Mouse (Mus musculus): ENCODE measurements around the gene Tnip2. TPM values are rescaled to one million over a fixed set of nuclear protein-coding genes. Genes with fewer than 3 reads are reported as not detected.

Tnip2 gene
- polyA plus RNA-seq (2016; fragmentation: Nextera tagmentation; extraction: Ambion mirVana): 7.1 and 8.6 TPM in 2 replicates

- peak within 1 kb of the TSS; percentile 98 for H3K4me2 ChIP-seq (replicated peaks)
- H3K9ac ChIP-seq: peak within 1 kb of the TSS; percentile 71
- peaks cover 6% of the 10 kb centered on the region for H3K4me1 ChIP-seq
- peak within 1 kb of the TSS; percentile 62 for H3K4me3 ChIP-seq
- H3K9me3 ChIP-seq (replicated peaks): 0 out of 2 replicates have a peak, but pooled peaks cover 5% of the 10 kb centered on the region
- peak; percentile 94 for ATAC-seq (ENCODE audit: low FRiP score)
- H3K36me3 ChIP-seq: no peaks in the 10 kb centered on the region
- H3K27me3 ChIP-seq: peaks cover 17% of the 10 kb centered on the region
- H3K27ac ChIP-seq: no peak within 1 kb of the TSS
- under 1% methylated on average over 63 of the region's 64 CpGs for WGBS
These were observed at the start of gene Tnip2 for GRCm38 (mm10) chr5:34513466-34514217. Tnip2 (minus strand) TSS chr5:34513991.

GRCm38 (mm10) chr5:34551821-34552220 is 38.0 kb upstream of the Tnip2 start:
- H3K4me3 ChIP-seq: no peak overlapping the region
- 91% methylated on average over 4 of the region's 4 CpGs for WGBS
- no peaks in the 10 kb centered on the region for H3K9me3 ChIP-seq (replicated peaks)
- H3K36me3 ChIP-seq: peaks cover 50% of the 10 kb centered on the region
- H3K27me3 ChIP-seq: no peaks in the 10 kb centered on the region
- peaks cover 16% of the 10 kb centered on the region for H3K4me1 ChIP-seq
- no peak overlapping the region for H3K27ac ChIP-seq
- peak overlapping the region; percentile 75; the same call in 1 of the 2 replicates for H3K4me2 ChIP-seq (replicated peaks)
- ATAC-seq (ENCODE audit: low FRiP score): no peak
- no peak overlapping the region for H3K9ac ChIP-seq

- Histone ChIP-seq H3K27ac (peak overlapping the region; percentile 76), H3K4me1 (peaks cover 16% of the 10 kb centered on the region), H3K4me2 (replicated peaks) (peak overlapping the region; percentile 75), H3K9ac (peak overlapping the region; percentile 92), H3K27me3 (no peaks in the 10 kb centered on the region), H3K36me3 (peaks cover 34% of the 10 kb centered on the region), H3K4me3 (peak overlapping the region; percentile 79), H3K9me3 (replicated peaks) (no peaks in the 10 kb centered on the region)
- 14% methylated on average over 6 of the region's 6 CpGs for WGBS
- peak; percentile 29; the same call in 1 of the 2 replicates for ATAC-seq (ENCODE audit: low FRiP score)
These were observed 36.5 kb upstream of the Tnip2 start for GRCm38 (mm10) chr5:34550251-34550650.

GRCm38 (mm10) chr5:34549483-34550221 is 35.9 kb upstream of the Tnip2 start:
- no peaks in the 10 kb centered on the region for H3K9me3 ChIP-seq (replicated peaks)
- H3K27me3 ChIP-seq: no peaks in the 10 kb centered on the region
- H3K36me3 ChIP-seq: peaks cover 29% of the 10 kb centered on the region
- peak; percentile 84 for ATAC-seq (ENCODE audit: low FRiP score)
- under 1% methylated on average over 49 of the region's 49 CpGs for WGBS
- peak overlapping the region; percentile 92 for H3K9ac ChIP-seq
- H3K4me1 ChIP-seq: peaks cover 16% of the 10 kb centered on the region
- peak overlapping the region; percentile 75 for H3K4me2 ChIP-seq (replicated peaks)
- peak overlapping the region; percentile 76 for H3K27ac ChIP-seq
- peak overlapping the region; percentile 79 for H3K4me3 ChIP-seq

- no peaks in the 10 kb centered on the region for H3K27me3 ChIP-seq
- ATAC-seq (ENCODE audit: low FRiP score): peak; percentile 17
- H3K9me3 ChIP-seq (replicated peaks): no peaks in the 10 kb centered on the region
- peak overlapping the region; percentile 92 for H3K9ac ChIP-seq
- peaks cover 25% of the 10 kb centered on the region for H3K36me3 ChIP-seq
- H3K27ac ChIP-seq: no peak overlapping the region
- 35% methylated on average over 8 of the region's 8 CpGs for WGBS
- peak overlapping the region; percentile 75 for H3K4me2 ChIP-seq (replicated peaks)
- peaks cover 16% of the 10 kb centered on the region for H3K4me1 ChIP-seq
- H3K4me3 ChIP-seq: peak overlapping the region; percentile 79
These were observed 35.3 kb upstream of the Tnip2 start for GRCm38 (mm10) chr5:34549135-34549482.

GRCm38 (mm10) chr5:34547410-34547809 is 33.6 kb upstream of the Tnip2 start:
- peaks cover 16% of the 10 kb centered on the region for H3K4me1 ChIP-seq
- peaks cover 15% of the 10 kb centered on the region for H3K36me3 ChIP-seq
- H3K9ac ChIP-seq: no peak overlapping the region
- H3K9me3 ChIP-seq (replicated peaks): no peaks in the 10 kb centered on the region
- no peak overlapping the region for H3K27ac ChIP-seq
- H3K27me3 ChIP-seq: no peaks in the 10 kb centered on the region
- no peak overlapping the region for H3K4me2 ChIP-seq (replicated peaks)
- no peak overlapping the region for H3K4me3 ChIP-seq
- ATAC-seq (ENCODE audit: low FRiP score): no peak

- no peak overlapping the region for H3K4me2 ChIP-seq (replicated peaks)
- no peak for ATAC-seq (ENCODE audit: low FRiP score)
- no peak overlapping the region for H3K9ac ChIP-seq
- H3K27me3 ChIP-seq: no peaks in the 10 kb centered on the region
- no peak overlapping the region for H3K4me3 ChIP-seq
- H3K27ac ChIP-seq: no peak overlapping the region
- 66% methylated on average over 4 of the region's 4 CpGs for WGBS
- no peaks in the 10 kb centered on the region for H3K36me3 ChIP-seq
- H3K4me1 ChIP-seq: no peaks in the 10 kb centered on the region
- no peaks in the 10 kb centered on the region for H3K9me3 ChIP-seq (replicated peaks)
These were observed 29.3 kb upstream of the Tnip2 start for GRCm38 (mm10) chr5:34543114-34543513.

GRCm38 (mm10) chr5:34542166-34542565 is 28.4 kb upstream of the Tnip2 start:
- Histone ChIP-seq H3K4me3 (no peak overlapping the region), H3K27me3 (no peaks in the 10 kb centered on the region), H3K4me1 (no peaks in the 10 kb centered on the region), H3K9me3 (replicated peaks) (no peaks in the 10 kb centered on the region), H3K36me3 (no peaks in the 10 kb centered on the region), H3K4me2 (replicated peaks) (no peak overlapping the region), H3K27ac (no peak overlapping the region), H3K9ac (no peak overlapping the region)
- no peak for ATAC-seq (ENCODE audit: low FRiP score)
- WGBS: 77% methylated on average over 1 of the region's 1 CpGs

GRCm38 (mm10) chr5:34539121-34539520 is 25.3 kb upstream of the Tnip2 start:
- Histone ChIP-seq H3K36me3 (no peaks in the 10 kb centered on the region), H3K4me3 (no peak overlapping the region), H3K9me3 (replicated peaks) (no peaks in the 10 kb centered on the region), H3K4me2 (replicated peaks) (no peak overlapping the region), H3K27ac (no peak overlapping the region), H3K9ac (no peak overlapping the region), H3K4me1 (no peaks in the 10 kb centered on the region), H3K27me3 (no peaks in the 10 kb centered on the region)
- no peak for ATAC-seq (ENCODE audit: low FRiP score)
- WGBS: 90% methylated on average over 2 of the region's 2 CpGs

- 34% methylated on average over 5 of the region's 5 CpGs for WGBS
- H3K4me3 ChIP-seq: no peak overlapping the region
- no peak overlapping the region for H3K27ac ChIP-seq
- H3K27me3 ChIP-seq: no peaks in the 10 kb centered on the region
- no peak for ATAC-seq (ENCODE audit: low FRiP score)
- H3K9ac ChIP-seq: no peak overlapping the region
- H3K4me1 ChIP-seq: no peaks in the 10 kb centered on the region
- no peaks in the 10 kb centered on the region for H3K9me3 ChIP-seq (replicated peaks)
- no peak overlapping the region for H3K4me2 ChIP-seq (replicated peaks)
- H3K36me3 ChIP-seq: no peaks in the 10 kb centered on the region
These were observed 24.7 kb upstream of the Tnip2 start for GRCm38 (mm10) chr5:34538527-34538926.

- WGBS: 78% methylated on average over 7 of the region's 7 CpGs
These were observed 24.3 kb upstream of the Tnip2 start for GRCm38 (mm10) chr5:34538079-34538478.

GRCm38 (mm10) chr5:34535831-34536230 is 22.0 kb upstream of the Tnip2 start:
- no peaks in the 10 kb centered on the region for H3K36me3 ChIP-seq
- H3K27ac ChIP-seq: no peak overlapping the region
- H3K4me1 ChIP-seq: no peaks in the 10 kb centered on the region
- no peak for ATAC-seq (ENCODE audit: low FRiP score)
- H3K4me2 ChIP-seq (replicated peaks): no peak overlapping the region
- no peak overlapping the region for H3K4me3 ChIP-seq
- no peaks in the 10 kb centered on the region for H3K27me3 ChIP-seq
- WGBS: 82% methylated on average over 7 of the region's 7 CpGs
- no peak overlapping the region for H3K9ac ChIP-seq
- no peaks in the 10 kb centered on the region for H3K9me3 ChIP-seq (replicated peaks)

More at GRCm38 (mm10) chr5:34538079-34538478, 24.3 kb upstream of the Tnip2 start:
- no peak overlapping the region for H3K4me2 ChIP-seq (replicated peaks)
- H3K27ac ChIP-seq: no peak overlapping the region
- ATAC-seq (ENCODE audit: low FRiP score): no peak
- H3K36me3 ChIP-seq: no peaks in the 10 kb centered on the region
- H3K9me3 ChIP-seq (replicated peaks): no peaks in the 10 kb centered on the region
- H3K9ac ChIP-seq: no peak overlapping the region
- no peaks in the 10 kb centered on the region for H3K27me3 ChIP-seq
- H3K4me1 ChIP-seq: no peaks in the 10 kb centered on the region
- H3K4me3 ChIP-seq: no peak overlapping the region

Measured in hindbrain, embryonic 12.5 days (tissue).